Mouse (Mus musculus): Measurements from ENCODE around the gene Gm28551. TPM values are rescaled to one million over a fixed set of nuclear protein-coding genes. Genes with fewer than 3 reads are reported as not detected.

Gene Gm28551
- total RNA-seq, 2 experiments from 2014 or later, result not detected

DNA sequence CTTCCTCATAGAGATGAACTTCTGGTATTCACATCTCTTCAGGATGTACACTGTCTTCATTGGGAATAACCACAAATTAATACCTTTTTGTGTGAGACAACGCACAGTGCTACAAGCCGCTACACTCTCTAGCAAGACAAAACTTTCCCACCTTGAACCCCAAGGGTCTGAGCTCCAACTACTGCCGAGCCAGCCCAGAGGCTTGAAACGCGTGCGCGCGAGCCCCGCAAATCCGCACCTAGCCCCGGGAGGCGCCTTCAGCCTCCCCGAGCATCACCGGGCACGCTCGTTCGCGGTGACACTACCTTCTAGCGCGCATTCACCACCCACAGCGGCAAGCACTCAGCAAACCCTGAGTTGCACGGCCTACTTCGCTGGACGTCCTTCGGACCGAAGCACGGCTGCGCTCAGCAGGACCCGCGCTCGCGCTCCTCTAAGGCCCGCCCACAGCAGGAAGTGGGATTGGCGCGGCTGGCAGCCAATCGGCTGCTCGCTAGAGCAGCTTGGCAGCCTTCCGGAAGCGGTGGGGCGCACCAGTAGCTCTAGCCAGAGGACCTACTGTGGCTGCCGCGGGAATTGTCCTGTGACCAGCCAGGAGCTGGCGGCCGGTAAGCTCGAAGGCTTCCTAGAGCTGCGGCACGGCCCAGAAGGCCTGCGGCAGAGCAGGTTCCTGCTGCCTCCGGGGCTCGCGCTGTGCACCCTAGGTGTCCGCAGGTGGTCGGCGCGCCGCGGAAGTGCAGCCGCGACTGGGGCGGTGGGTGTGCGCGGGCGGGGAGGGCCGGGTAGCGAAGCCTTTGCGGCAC is 55.7 kb downstream of the Gm28551 start, which contains the start of the genes Pms1, Ormdl1 and Gm28778:
Gene Pms1 (minus strand): TSS at position 438 of the 803 bp plus-strand sequence.
Gene Ormdl1 (plus strand): TSS at position 515 of the 803 bp plus-strand sequence.
Gene Gm28778 (plus strand): TSS at position 531 of the 803 bp plus-strand sequence.
- peak; percentile 97 for DNase-seq
- intact Hi-C loops (cut with DNase I), result loop anchor here (1.0 to 10.0 kb wide), 2 partner anchors 17 to 452 kb away; partner anchors contain the start of genes Hibch and Osgepl1

DNA sequence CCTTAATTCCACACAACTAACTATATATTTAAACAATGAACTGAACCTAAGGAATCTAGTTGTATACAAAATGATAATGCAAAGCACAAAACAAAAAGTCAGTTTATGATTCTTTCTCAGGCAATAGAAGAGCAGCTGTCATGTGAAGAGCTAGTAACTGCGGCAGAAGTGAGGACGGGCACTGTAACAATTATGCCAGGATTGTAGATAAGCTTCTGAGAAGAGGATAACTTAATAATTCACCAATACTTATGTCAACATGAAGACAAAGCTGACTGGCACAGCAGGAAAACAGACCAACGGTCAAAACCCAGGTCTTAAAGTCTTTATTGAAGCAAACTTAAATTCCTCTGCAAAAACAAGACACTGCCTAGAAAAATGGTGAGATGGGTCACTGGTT is 61.3 kb downstream of the Gm28551 start:
- no peak for DNase-seq
- intact Hi-C loops (cut with DNase I), result loop anchor here (10.0 kb wide), 1 partner anchor 446 kb away; the partner anchor contains the start of gene Hibch

Other genes with a start within 250 kb of the Gm28551 start
- not detected for gene 1700019A02Rik, start 165.0 kb downstream of the Gm28551 start, total RNA-seq (2021)
- 1 to 10 TPM; 6.9 to 7.7 TPM for gene Pms1, start 55.6 kb downstream of the Gm28551 start, total RNA-seq (2021)
- gene Ormdl1, start 55.6 kb downstream of the Gm28551 start, total RNA-seq (2021), result 1 to 10 TPM; 6.1 to 7.9 TPM
- gene Gm28778, start 55.6 kb downstream of the Gm28551 start, total RNA-seq (2021), result 1 to 10 TPM in 1 of 2 experiments, under 1 TPM in 1; 0.82 to 2.5 TPM
- 10 to 100 TPM; 29.5 to 34.4 TPM for gene Osgepl1, start 39.0 kb downstream of the Gm28551 start, total RNA-seq (2021)
- 1 to 10 TPM in 1 of 2 experiments, not detected in 1; 8.0 TPM for gene Asdurf, start within 50 bp of the Gm28551 start, total RNA-seq (2021)
- gene Asnsd1, start 85 bp upstream of the Gm28551 start, total RNA-seq (2021), result 10 to 100 TPM; 42.5 to 43.1 TPM